In genomic region chr4:152733017-152733416, GRCm38 (mm10) we compare ENCODE assay signal across 21 mouse cellular contexts.
"Had no signal": no experiment of that assay in that cellular context is flagged by ENCODE, and none has a peak within 500 bp of the region (broad histone marks: within the 10 kb centered on the region; RNA-seq: fewer than 3 reads in every experiment).

No protein-coding gene starts in this region.

- H3K9me3 ChIP-seq: hindbrain, embryonic 10.5 days; hindbrain, embryonic 12.5 days; intestine, embryonic 15.5 days; limb, embryonic 10.5 days; limb, embryonic 12.5 days had no signal

- H3K36me3 ChIP-seq: heart, embryonic 12.5 days; hindbrain, embryonic 10.5 days; hindbrain, embryonic 12.5 days; intestine, embryonic 15.5 days; limb, embryonic 10.5 days; limb, embryonic 12.5 days had no signal

- ATAC-seq: inflammation-experienced regulatory T-cells, adult 6 months; intestine, embryonic 15.5 days; intestine, postnatal 0 days had no signal

- H3K27me3 ChIP-seq: heart, embryonic 12.5 days; hindbrain, embryonic 12.5 days; intestine, embryonic 15.5 days had no signal

- H3K27ac ChIP-seq: gastrocnemius, adult 2 months; heart, adult 2 months; hindbrain, embryonic 10.5 days; hindbrain, embryonic 12.5 days; hindbrain, embryonic 14.5 days; intestine, embryonic 15.5 days; layer of hippocampus, adult 2 months; left cerebral cortex, adult 2 months; limb, embryonic 10.5 days; limb, embryonic 12.5 days had no signal

- DNase-seq: gastrocnemius, adult 2 months; gastrocnemius, postnatal 10 days; gastrocnemius, postnatal 25 days; heart, adult 2 months; heart, postnatal 10 days; heart, postnatal 4 days; kidney, adult 18-20 months; kidney, adult 8-10 months; kidney, postnatal 10 days; kidney, postnatal 4 days had no signal

- H3K4me2 ChIP-seq: heart, embryonic 12.5 days; hindbrain, embryonic 12.5 days; hindbrain, embryonic 14.5 days; intestine, embryonic 15.5 days; limb, embryonic 12.5 days had no signal

- H3K4me1 ChIP-seq: heart, embryonic 12.5 days; intestine, embryonic 15.5 days; limb, embryonic 12.5 days had no signal

- H3K4me3 ChIP-seq: gastrocnemius, adult 2 months; heart, adult 2 months; heart, embryonic 12.5 days; hindbrain, embryonic 10.5 days; hindbrain, embryonic 12.5 days; intestine, embryonic 15.5 days; layer of hippocampus, adult 2 months; left cerebral cortex, adult 2 months; limb, embryonic 10.5 days; limb, embryonic 12.5 days had no signal

- H3K9ac ChIP-seq: heart, embryonic 12.5 days; hindbrain, embryonic 12.5 days; hindbrain, embryonic 14.5 days; intestine, embryonic 15.5 days; limb, embryonic 12.5 days had no signal
